Mouse (Mus musculus): ENCODE results near the gene Erh.

Erh gene

DNA sequence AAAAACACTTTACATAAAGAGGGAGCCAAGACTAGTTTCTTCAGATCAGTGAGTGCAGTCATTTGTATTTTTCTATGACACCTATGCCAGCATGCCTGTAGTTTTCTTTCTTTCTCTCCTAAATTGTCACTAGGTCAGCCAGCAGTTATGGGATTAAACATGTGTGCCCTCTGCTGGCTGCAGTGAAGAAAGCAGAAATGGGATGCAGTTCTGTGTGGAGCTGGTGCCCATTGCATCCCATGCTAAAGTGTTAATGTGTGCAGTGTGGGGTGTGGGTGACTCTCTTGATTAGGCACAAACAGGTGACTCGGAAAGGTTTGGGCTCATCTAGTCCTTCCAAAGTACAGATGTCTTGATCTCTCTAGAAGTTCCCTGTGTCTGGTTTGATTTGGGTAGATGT, 37.2 kb upstream of the Erh start:
- Histone ChIP-seq H3K9me3 (ENCODE audit: low read length) (no peaks in the 10 kb centered on the region), H3K4me1 (replicated peaks; ENCODE audit: low read depth, low read length) (no peaks in the 10 kb centered on the region), H3K27me3 (ENCODE audit: insufficient read depth, low read length) (no peaks in the 10 kb centered on the region), H3K4me3 (replicated peaks; ENCODE audit: low read length) (no peak overlapping the region), H3K36me3 (ENCODE audit: insufficient read depth, low read length) (peaks cover 29% of the 10 kb centered on the region)
- no peak for TF ChIP-seq NANOG (IDR thresholded peaks at IDR 0.05; ENCODE audit: borderline replicate concordance, low read length)
- TF ChIP-seq CTCF (conservative IDR thresholded peaks at IDR 0.05; ENCODE audit: low read length), result peak; percentile 53

GRCm38 (mm10) chr12:80673170-80673569, 29.0 kb upstream of the Erh start:
- H3K9me3 ChIP-seq (ENCODE audit: low read length), result no peaks in the 10 kb centered on the region
- H3K4me1 ChIP-seq (replicated peaks; ENCODE audit: low read depth, low read length), result peaks cover 10% of the 10 kb centered on the region
- H3K4me3 ChIP-seq (replicated peaks; ENCODE audit: low read length), result no peak overlapping the region
- no peaks in the 10 kb centered on the region for H3K27me3 ChIP-seq (ENCODE audit: insufficient read depth, low read length)
- peaks cover 44% of the 10 kb centered on the region for H3K36me3 ChIP-seq (ENCODE audit: insufficient read depth, low read length)
- TF ChIP-seq NANOG (IDR thresholded peaks at IDR 0.05; ENCODE audit: borderline replicate concordance, low read length) (no peak), CTCF (conservative IDR thresholded peaks at IDR 0.05; ENCODE audit: low read length) (peak; percentile 94)

GRCm38 (mm10) chr12:80668391-80668790, 24.2 kb upstream of the Erh start:
- Histone ChIP-seq H3K36me3 (ENCODE audit: insufficient read depth, low read length) (peaks cover 54% of the 10 kb centered on the region), H3K9me3 (ENCODE audit: low read length) (no peaks in the 10 kb centered on the region), H3K4me3 (replicated peaks; ENCODE audit: low read length) (no peak overlapping the region), H3K27me3 (ENCODE audit: insufficient read depth, low read length) (no peaks in the 10 kb centered on the region), H3K4me1 (replicated peaks; ENCODE audit: low read depth, low read length) (peaks cover 7% of the 10 kb centered on the region)
- no peak for TF ChIP-seq NANOG (IDR thresholded peaks at IDR 0.05; ENCODE audit: borderline replicate concordance, low read length)
- TF ChIP-seq CTCF (conservative IDR thresholded peaks at IDR 0.05; ENCODE audit: low read length), result no peak
- TF ChIP-seq POU5F1 (IDR thresholded peaks at IDR 0.05; ENCODE audit: borderline replicate concordance, low read length), result no peak

GRCm38 (mm10) chr12:80663935-80664334, 19.8 kb upstream of the Erh start:
- Histone ChIP-seq H3K9me3 (ENCODE audit: low read length) (no peaks in the 10 kb centered on the region), H3K36me3 (ENCODE audit: insufficient read depth, low read length) (peaks cover 63% of the 10 kb centered on the region), H3K4me1 (replicated peaks; ENCODE audit: low read depth, low read length) (peaks cover 4% of the 10 kb centered on the region; the same call in 1 of the 2 replicates), H3K4me3 (replicated peaks; ENCODE audit: low read length) (no peak overlapping the region), H3K27me3 (ENCODE audit: insufficient read depth, low read length) (no peaks in the 10 kb centered on the region)
- TF ChIP-seq CTCF (conservative IDR thresholded peaks at IDR 0.05; ENCODE audit: low read length), result no peak

DNA sequence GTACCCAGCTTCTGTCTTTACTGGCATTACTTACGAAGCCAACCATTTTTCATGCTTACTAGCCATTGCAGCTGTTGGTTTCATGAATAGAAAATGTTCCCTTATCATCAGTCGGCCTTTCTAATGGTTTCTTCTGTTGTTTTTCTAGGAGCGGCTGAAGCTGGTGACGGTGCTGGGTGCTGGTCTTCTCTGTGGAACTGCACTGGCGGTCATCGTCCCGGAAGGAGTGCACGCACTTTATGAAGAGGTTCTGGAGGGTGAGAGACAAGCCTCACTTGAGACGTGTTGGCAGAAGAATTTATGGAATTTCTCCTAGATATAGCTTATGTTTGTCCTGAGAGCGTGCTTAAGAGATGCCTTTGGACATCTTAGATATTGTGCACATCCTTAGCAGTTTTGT, 18.2 kb upstream of the Erh start:
- peaks cover 48% of the 10 kb centered on the region for H3K36me3 ChIP-seq (ENCODE audit: insufficient read depth, low read length)
- no peaks in the 10 kb centered on the region for H3K9me3 ChIP-seq (ENCODE audit: low read length)
- H3K4me1 ChIP-seq (replicated peaks; ENCODE audit: low read depth, low read length), result peaks cover 4% of the 10 kb centered on the region; the same call in 1 of the 2 replicates
- TF ChIP-seq POU5F1 (IDR thresholded peaks at IDR 0.05; ENCODE audit: borderline replicate concordance, low read length) (no peak), NANOG (IDR thresholded peaks at IDR 0.05; ENCODE audit: borderline replicate concordance, low read length) (no peak), CTCF (conservative IDR thresholded peaks at IDR 0.05; ENCODE audit: low read length) (no peak)
- H3K4me3 ChIP-seq (replicated peaks; ENCODE audit: low read length), result no peak overlapping the region
- H3K27me3 ChIP-seq (ENCODE audit: insufficient read depth, low read length), result no peaks in the 10 kb centered on the region

DNA sequence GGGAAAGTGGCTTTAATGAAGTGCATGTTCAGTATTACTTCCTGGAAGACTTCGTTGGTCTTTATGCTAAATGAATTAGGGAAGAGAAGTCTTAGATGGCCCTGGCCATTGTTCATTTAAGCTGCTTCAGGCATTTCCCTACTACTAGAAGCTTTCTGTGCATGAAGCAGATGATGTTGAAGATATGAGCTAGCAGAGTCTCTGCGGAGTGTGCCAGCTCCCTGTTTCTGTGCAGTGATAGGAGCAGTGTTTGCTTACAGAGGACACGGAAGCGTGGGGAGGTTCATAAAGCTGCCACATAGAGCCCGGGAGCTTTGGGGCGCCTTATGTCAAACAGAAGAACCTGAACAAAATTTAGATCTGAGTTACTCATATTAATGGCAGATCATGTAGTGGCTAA, 14.5 kb upstream of the Erh start:
- no peaks in the 10 kb centered on the region for H3K27me3 ChIP-seq (ENCODE audit: insufficient read depth, low read length)
- peaks cover 7% of the 10 kb centered on the region for H3K4me1 ChIP-seq (replicated peaks; ENCODE audit: low read depth, low read length)
- H3K4me3 ChIP-seq (replicated peaks; ENCODE audit: low read length), result no peak overlapping the region
- TF ChIP-seq NANOG (IDR thresholded peaks at IDR 0.05; ENCODE audit: borderline replicate concordance, low read length), result no peak
- TF ChIP-seq POU5F1 (IDR thresholded peaks at IDR 0.05; ENCODE audit: borderline replicate concordance, low read length), result no peak
- TF ChIP-seq CTCF (conservative IDR thresholded peaks at IDR 0.05; ENCODE audit: low read length), result no peak
- H3K36me3 ChIP-seq (ENCODE audit: insufficient read depth, low read length), result peaks cover 16% of the 10 kb centered on the region
- no peaks in the 10 kb centered on the region for H3K9me3 ChIP-seq (ENCODE audit: low read length)

- no peaks in the 10 kb centered on the region for H3K27me3 ChIP-seq (ENCODE audit: insufficient read depth, low read length)
- peaks cover 6% of the 10 kb centered on the region for H3K36me3 ChIP-seq (ENCODE audit: insufficient read depth, low read length)
- H3K4me1 ChIP-seq (replicated peaks; ENCODE audit: low read depth, low read length), result peaks cover 5% of the 10 kb centered on the region
- H3K9me3 ChIP-seq (ENCODE audit: low read length), result no peaks in the 10 kb centered on the region
- no peak overlapping the region for H3K4me3 ChIP-seq (replicated peaks; ENCODE audit: low read length)
- no peak for TF ChIP-seq CTCF (conservative IDR thresholded peaks at IDR 0.05; ENCODE audit: low read length)
- TF ChIP-seq POU5F1 (IDR thresholded peaks at IDR 0.05; ENCODE audit: borderline replicate concordance, low read length), result no peak
- TF ChIP-seq NANOG (IDR thresholded peaks at IDR 0.05; ENCODE audit: borderline replicate concordance, low read length), result no peak
Measured at GRCm38 (mm10) chr12:80654659-80655025, 10.5 kb upstream of the Erh start.

GRCm38 (mm10) chr12:80653951-80654658, 10.0 kb upstream of the Erh start:
- no peak overlapping the region for H3K4me3 ChIP-seq (replicated peaks; ENCODE audit: low read length)
- H3K27me3 ChIP-seq (ENCODE audit: insufficient read depth, low read length), result no peaks in the 10 kb centered on the region
- no peaks in the 10 kb centered on the region for H3K9me3 ChIP-seq (ENCODE audit: low read length)
- no peak for TF ChIP-seq POU5F1 (IDR thresholded peaks at IDR 0.05; ENCODE audit: borderline replicate concordance, low read length)
- H3K4me1 ChIP-seq (replicated peaks; ENCODE audit: low read depth, low read length), result peaks cover 3% of the 10 kb centered on the region; the same call in 1 of the 2 replicates
- peaks cover 9% of the 10 kb centered on the region for H3K36me3 ChIP-seq (ENCODE audit: insufficient read depth, low read length)

- peaks cover 30% of the 10 kb centered on the region for H3K4me1 ChIP-seq (replicated peaks; ENCODE audit: low read depth, low read length)
- H3K9me3 ChIP-seq (ENCODE audit: low read length), result no peaks in the 10 kb centered on the region
- peaks cover 54% of the 10 kb centered on the region for H3K36me3 ChIP-seq (ENCODE audit: insufficient read depth, low read length)
- H3K4me3 ChIP-seq (replicated peaks; ENCODE audit: low read length), result no peak overlapping the region
- TF ChIP-seq NANOG (IDR thresholded peaks at IDR 0.05; ENCODE audit: borderline replicate concordance, low read length), result no peak
- no peak for TF ChIP-seq POU5F1 (IDR thresholded peaks at IDR 0.05; ENCODE audit: borderline replicate concordance, low read length)
- no peak for TF ChIP-seq CTCF (conservative IDR thresholded peaks at IDR 0.05; ENCODE audit: low read length)
- H3K27me3 ChIP-seq (ENCODE audit: insufficient read depth, low read length), result no peaks in the 10 kb centered on the region
Measured at GRCm38 (mm10) chr12:80646377-80646776, 2.2 kb upstream of the Erh start.

Measured in E14TG2a.4 (cell line).